Mouse (Mus musculus) CD4-positive, CD25-positive, alpha-beta regulatory T cell, adult 2 months (primary cell): Measurements from ENCODE around the gene Ppt2.
A peak's percentile ranks its signal among the peaks of the same experiment; 100 is the strongest.

Experiments used
- DNase-seq: peaks from one replicate; pipeline ENCODE4 v3.0.0-alpha.2; 2012; ENCODE audit warnings: low read depth, low spot score

The Ppt2 gene

DNA sequence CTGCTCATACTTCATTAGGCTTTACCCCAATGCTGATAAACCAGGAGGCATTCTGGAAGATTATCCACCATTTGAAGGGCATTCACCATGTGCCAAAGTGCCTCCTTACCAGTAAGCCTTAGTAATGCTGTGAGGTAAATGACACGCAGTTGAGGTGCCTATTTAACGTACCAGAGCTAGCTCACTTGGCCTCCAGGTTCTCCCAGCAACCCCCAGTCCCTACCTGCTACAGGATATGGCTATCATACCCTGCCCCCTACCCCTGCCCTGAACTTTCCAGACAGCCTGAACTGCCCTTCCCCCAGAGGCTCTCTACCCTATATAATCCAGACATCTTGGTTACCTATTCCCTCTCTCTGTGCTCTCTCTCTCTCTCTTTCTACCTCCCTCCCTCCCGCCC lies 39.5 kb downstream of the Ppt2 start:
- peak; percentile 40 for DNase-seq

DNA sequence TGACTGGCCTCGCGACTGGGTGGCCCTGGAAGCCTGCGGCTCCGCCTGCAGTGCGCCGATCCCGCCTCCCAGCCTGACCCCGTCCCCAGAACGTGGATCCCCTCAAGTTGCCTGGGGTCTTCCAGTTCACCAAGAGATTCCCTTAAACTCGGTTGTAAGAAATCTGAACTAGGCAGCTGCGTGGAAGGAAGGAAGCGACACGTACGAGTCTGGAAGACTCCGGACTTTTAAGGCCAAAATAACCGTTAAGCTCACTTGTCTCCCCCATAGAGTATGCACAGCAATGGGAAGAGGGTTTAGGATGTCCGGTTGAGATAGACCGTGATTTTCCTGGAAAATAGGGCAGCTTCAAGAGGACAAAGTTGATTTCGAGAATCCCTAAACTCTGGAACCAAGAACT lies 40.5 kb downstream of the Ppt2 start:
- DNase-seq, result no peak

DNA sequence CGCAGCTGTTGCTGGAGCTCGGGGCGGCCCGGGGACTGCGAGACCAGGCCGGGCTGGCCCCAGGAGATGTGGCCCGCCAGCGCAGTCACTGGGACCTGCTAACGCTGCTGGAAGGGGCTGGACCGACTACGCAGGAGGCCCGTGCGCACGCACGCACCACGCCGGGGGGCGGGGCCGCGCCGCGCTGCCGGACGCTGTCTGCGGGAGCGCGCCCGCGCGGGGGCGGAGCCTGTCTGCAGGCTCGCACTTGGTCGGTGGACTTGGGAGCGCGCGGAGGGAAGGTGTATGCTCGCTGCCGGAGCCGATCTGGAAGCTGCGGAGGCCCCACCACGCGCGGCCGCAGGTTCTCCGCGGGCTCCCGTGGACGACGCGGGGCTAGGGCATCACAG lies 40.9 kb downstream of the Ppt2 start:
- DNase-seq, result peak; percentile 98

DNA sequence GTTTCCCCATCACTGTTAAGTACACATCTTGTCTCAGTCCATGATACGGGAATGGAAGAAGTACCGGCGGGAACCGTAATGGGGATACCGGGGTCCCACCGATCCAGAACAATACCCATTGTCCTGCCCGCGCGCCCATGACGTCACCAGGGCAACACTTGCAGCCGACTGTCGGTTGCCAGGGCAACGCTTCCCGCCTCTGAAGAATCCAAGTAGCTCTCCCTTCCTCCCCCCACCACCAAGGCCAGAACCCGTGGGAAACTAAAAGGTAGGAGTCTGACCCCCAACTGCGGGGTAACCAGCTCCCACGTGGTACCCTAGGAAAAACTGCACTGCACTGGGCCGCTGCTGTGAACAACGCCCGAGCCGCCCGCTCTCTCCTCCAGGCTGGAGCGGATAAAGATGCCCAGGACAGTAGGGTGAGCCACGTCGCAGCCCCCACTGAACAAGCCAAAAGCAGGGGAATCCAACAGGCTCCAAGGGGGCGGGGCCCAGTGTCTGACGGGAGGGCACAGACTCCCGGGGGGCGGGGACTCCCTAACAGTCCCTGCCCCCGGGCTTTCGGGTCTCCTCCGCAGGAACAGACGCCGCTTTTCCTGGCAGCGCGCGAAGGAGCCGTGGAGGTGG lies 41.4 kb downstream of the Ppt2 start:
- DNase-seq, result peak; percentile 89

DNA sequence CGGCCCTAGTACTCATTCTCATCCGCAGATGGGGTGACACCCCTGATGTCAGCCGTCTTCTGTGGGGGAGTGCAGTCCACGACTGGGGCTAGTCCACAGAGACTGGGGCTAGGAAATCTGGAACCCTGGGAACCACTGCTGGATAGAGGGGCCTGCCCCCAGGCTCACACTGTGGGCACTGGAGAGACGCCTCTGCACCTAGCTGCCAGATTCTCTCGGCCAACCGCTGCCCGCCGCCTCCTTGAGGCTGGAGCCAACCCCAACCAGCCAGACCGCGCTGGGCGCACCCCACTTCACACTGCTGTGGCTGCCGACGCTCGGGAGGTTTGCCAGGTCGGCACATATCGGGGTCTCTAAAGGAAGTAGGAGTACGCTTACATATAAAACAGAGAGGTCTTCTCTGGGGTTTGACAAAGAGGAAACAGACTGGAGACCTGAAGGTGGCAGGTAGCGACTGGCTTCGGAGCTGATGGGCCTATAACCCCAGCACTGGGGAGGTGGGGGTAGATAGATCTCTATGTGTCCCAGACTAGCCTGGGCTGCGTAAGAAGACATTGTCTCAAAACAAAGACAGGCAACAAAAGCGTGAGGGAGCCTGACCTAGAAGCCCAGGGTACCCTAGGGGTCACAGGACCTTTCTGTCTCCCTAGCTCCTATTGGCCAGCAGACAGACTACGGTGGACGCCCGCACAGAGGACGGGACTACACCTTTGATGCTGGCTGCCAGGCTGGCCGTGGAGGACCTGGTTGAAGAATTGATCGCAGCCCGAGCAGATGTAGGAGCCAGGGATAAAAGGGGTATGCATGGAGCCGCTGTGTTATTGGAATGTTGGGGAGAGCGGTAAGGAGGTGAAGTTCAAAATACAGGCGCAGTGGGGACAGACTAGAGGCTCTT lies 42.2 kb downstream of the Ppt2 start:
- peak; percentile 21 for DNase-seq

DNA sequence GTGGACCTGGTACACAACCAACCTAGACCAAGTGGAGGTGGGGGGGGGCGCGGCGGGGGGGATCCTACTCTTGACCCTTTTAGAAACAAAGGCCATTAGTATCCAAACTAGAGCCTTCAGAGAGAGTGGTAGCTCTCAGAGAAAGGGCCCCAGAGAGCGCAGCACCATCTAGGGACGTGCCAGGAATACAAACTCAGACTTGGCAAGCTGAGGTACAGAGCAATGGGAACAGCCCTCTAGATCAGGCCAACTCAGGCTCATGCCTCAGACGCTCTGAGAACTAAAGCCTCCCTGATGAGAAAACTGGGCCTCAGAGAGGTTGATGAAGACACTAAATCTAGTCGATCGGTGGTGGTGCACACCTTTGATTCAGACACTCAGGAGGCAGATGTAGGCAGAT lies 43.2 kb downstream of the Ppt2 start:
- no peak for DNase-seq

DNA sequence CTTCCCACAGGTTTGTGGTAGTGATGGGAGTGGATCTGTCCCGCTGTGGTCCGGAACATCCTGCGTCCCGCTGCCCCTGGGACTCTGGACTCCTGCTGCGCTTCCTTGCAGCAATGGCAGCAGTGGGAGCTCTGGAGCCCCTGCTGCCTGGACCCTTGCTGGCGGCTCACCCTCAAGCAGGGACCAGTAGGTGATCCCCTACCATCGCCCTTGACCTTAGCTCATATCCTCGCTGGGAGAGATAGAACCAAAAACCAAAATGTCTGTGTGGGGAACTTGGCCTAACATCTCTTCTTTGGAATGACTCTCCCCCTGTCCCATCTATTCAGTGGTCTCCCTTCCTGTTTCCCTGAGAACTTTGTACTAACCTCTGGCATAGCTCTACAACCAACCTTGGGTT lies 44.5 kb downstream of the Ppt2 start:
- no peak for DNase-seq

DNA sequence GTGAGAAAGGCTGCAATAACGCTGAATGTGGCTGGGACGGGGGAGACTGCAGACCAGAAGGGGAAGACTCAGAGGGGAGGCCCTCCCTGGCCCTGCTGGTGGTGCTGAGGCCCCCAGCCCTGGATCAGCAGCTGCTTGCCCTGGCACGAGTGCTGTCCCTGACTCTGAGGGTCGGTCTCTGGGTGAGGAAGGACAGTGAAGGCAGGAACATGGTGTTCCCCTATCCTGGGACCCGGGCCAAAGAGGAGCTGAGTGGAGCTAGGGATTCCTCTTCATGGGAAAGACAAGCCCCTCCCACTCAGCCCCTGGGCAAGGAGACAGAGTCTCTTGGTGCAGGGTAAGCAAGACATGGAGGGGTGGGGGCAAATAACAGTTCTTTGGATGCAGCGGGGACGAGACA lies 44.9 kb downstream of the Ppt2 start:
- no peak for DNase-seq

DNA sequence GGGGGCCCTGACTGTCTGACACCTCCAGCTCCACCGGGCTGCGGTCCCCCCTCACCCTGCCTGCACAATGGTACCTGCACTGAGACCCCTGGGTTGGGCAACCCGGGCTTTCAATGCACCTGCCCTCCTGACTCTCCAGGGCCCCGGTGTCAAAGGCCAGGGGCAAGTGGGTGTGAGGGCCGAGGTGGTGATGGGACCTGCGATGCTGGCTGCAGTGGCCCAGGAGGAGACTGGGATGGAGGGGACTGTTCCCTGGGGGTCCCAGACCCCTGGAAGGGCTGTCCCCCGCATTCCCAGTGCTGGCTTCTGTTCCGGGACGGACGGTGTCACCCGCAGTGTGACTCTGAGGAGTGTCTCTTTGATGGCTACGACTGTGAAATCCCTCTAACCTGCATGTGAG lies 45.8 kb downstream of the Ppt2 start:
- no peak for DNase-seq

DNA sequence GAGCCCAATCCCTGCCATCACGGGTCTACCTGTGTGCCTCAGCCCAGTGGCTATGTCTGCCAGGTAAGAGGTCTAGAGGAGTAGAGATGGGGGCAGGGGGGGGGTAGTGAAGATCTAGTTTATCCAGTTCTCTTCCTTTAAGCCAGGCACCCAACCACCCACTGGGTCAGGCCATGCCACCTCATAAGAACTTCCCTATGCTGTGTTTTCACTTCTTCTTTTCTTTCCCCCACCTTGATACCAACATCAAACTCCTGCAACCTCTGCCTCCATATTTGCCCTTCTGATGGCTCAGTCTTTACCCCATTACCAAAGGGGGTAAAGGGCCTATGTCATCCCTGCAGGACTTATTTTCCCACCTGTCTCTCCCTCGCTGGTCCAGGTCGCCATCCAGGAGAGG lies 50.2 kb downstream of the Ppt2 start:
- DNase-seq, result no peak

DNA sequence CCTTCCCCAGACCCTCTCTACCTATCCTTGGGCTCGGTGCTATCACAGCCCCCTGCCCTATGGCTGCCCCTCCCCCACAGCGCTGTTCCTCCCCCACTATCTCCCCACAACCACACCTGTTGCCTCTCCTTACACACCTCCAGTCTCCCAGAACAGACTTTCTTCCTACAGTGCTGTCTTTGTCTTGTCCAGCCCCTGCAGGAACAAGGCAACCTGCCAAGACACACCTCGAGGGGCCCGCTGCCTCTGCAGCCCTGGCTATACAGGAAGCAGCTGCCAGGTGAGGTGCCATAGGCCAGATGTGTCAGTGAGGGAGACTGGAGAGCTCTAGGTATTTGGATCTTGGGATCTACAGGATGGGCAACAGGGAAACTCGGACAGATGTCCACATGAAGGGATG lies 51.7 kb downstream of the Ppt2 start:
- DNase-seq, result no peak

DNA sequence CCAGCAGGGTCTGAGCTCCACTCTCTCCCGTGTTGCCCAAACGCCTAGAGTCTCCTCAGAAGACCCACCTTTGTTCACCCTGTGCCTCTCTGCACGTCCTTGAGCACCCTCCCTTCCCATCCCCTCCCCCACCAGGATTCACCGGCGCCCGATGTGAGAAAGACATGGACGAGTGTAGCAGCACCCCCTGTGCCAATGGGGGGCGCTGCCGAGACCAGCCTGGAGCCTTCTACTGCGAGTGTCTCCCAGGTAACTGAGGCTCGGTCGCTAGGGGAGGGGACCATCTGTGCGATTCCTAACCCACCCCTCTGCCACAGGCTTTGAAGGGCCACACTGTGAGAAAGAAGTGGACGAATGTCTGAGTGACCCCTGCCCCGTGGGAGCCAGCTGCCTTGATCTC lies 55.9 kb downstream of the Ppt2 start:
- peak; percentile 31 for DNase-seq

DNA sequence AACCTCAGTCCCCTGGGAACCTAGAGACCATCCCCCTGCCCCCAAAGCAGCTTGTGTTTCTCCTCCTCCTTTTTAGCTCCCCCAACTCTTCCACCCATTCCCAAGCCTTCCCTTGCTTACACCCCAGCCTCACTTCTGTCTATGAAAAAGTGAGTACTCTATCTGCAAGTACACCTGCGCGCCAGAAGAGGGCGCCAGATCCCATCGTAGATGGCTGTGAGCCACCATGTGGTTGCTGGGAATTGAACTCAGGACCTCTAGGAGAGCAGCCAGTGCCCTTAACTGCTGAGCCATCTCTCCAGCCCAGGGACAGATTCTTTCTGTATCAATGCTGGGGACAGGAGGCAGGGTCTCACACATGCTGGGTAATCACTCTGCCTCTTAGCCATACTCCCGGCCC lies 56.4 kb downstream of the Ppt2 start:
- peak; percentile 67 for DNase-seq

DNA sequence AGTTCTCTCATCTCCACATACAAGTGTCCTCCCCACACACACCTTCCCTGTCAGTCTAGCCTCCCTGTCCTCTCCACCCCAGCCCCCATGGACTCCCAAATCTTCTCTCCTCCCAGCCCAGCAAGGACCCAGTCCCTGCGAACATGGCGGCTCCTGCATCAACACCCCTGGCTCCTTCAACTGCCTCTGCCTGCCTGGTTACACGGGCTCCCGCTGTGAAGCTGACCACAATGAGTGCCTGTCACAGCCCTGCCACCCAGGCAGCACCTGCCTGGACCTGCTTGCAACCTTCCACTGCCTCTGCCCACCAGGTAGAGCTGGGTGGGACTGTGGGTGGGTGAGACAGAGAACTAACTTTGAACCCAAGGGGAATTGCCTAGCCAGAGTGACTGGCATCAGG lies 58.4 kb downstream of the Ppt2 start:
- DNase-seq, result no peak

DNA sequence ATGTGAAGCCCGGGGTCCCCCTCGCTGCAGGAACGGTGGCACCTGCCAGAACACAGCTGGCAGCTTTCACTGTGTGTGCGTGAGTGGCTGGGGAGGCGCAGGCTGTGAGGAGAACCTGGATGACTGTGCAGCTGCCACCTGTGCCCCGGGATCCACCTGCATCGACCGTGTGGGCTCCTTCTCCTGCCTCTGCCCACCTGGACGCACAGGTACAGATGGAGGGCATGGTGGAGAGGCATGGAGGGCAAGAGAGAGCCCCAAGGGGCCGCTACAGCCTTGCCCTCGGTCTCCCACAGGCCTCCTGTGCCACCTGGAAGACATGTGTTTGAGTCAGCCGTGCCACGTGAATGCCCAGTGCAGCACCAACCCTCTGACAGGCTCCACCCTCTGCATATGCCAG lies 59.9 kb downstream of the Ppt2 start:
- DNase-seq, result no peak

DNA sequence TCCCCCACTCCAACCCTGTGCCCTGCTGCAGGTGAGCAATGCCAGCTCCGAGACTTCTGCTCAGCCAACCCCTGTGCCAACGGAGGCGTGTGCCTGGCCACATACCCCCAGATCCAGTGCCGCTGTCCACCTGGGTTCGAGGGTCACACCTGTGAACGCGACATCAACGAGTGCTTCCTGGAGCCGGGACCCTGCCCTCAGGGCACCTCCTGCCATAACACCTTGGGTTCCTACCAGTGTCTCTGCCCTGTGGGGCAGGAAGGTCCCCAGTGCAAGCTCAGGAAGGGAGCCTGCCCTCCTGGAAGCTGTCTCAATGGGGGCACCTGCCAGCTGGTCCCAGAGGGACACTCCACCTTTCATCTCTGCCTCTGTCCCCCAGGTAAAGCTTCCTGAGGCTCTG lies 61.0 kb downstream of the Ppt2 start:
- no peak for DNase-seq
